31 mouse cellular contexts compared by ENCODE assay signal in genomic region chr6:18374744-18375143, GRCm38 (mm10).
"Had no signal": no experiment of that assay in that cellular context is flagged by ENCODE, and none has a peak within 500 bp of the region (broad histone marks: within the 10 kb centered on the region; RNA-seq: fewer than 3 reads in every experiment).

No protein-coding gene starts in this region.

- H3K9ac ChIP-seq: heart, embryonic 12.5 days; heart, embryonic 13.5 days; heart, embryonic 15.5 days; hindbrain, embryonic 12.5 days; hindbrain, embryonic 13.5 days; hindbrain, embryonic 14.5 days; hindbrain, embryonic 15.5 days; intestine, embryonic 15.5 days; kidney, embryonic 15.5 days had no signal

- H3K9me3 ChIP-seq: heart, embryonic 10.5 days; heart, embryonic 12.5 days; heart, embryonic 13.5 days; heart, embryonic 15.5 days; hindbrain, embryonic 10.5 days; hindbrain, embryonic 12.5 days; hindbrain, embryonic 13.5 days; hindbrain, embryonic 15.5 days; intestine, embryonic 15.5 days; kidney, embryonic 15.5 days had no signal

- H3K4me1 ChIP-seq: heart, embryonic 10.5 days; heart, embryonic 13.5 days; hindbrain, embryonic 10.5 days; hindbrain, embryonic 12.5 days; hindbrain, embryonic 13.5 days; hindbrain, embryonic 15.5 days; intestine, embryonic 15.5 days had no signal

- H3K27ac ChIP-seq: heart, embryonic 10.5 days; heart, embryonic 13.5 days; heart, embryonic 15.5 days; hindbrain, embryonic 10.5 days; hindbrain, embryonic 12.5 days; hindbrain, embryonic 13.5 days; hindbrain, embryonic 14.5 days; hindbrain, embryonic 15.5 days; hindbrain, postnatal 0 days; intestine, embryonic 15.5 days; kidney, embryonic 15.5 days; kidney, postnatal 0 days; layer of hippocampus, adult 2 months; left cerebral cortex, adult 2 months had no signal

- DNase-seq: heart, postnatal 10 days; heart, postnatal 14 days; heart, postnatal 36 days; heart, postnatal 4 days; kidney, adult 11 months; kidney, adult 18-20 months; kidney, adult 2 months; kidney, adult 8-10 months; kidney, adult 9 months; kidney, postnatal 10 days; kidney, postnatal 14 days; kidney, postnatal 25 days; kidney, postnatal 36 days; kidney, postnatal 4 days; layer of hippocampus, adult 9-11 months; layer of hippocampus, postnatal 36 days had no signal

- H3K4me3 ChIP-seq: heart, embryonic 10.5 days; heart, embryonic 12.5 days; heart, embryonic 13.5 days; heart, embryonic 15.5 days; hindbrain, embryonic 10.5 days; hindbrain, embryonic 12.5 days; hindbrain, embryonic 13.5 days; hindbrain, embryonic 15.5 days; intestine, embryonic 15.5 days; kidney, embryonic 15.5 days; layer of hippocampus, adult 2 months; left cerebral cortex, adult 2 months had no signal

- H3K36me3 ChIP-seq: heart, embryonic 10.5 days; heart, embryonic 12.5 days; heart, embryonic 15.5 days; hindbrain, embryonic 10.5 days; intestine, embryonic 15.5 days had no signal

- H3K27me3 ChIP-seq: heart, embryonic 12.5 days; heart, embryonic 13.5 days; heart, embryonic 15.5 days; hindbrain, embryonic 12.5 days; hindbrain, embryonic 13.5 days; hindbrain, embryonic 15.5 days; intestine, embryonic 15.5 days; kidney, embryonic 15.5 days had no signal
